Mouse (Mus musculus) small intestine, adult 10 weeks (tissue): Measurements from ENCODE around the gene Ddx50. TPM values are rescaled to one million over a fixed set of nuclear protein-coding genes. Genes with fewer than 3 reads are reported as not detected.

Experiments used
- polyA plus RNA-seq: library from polyadenylated mRNA; stranded (reverse); fragments of 350-450 nt; fragmentation: Illumina TruSeq; extraction: RNeasy Lipid Tissue Mini Kit (QIAGEN cat#74804); gene quantifications from one replicate; pipeline ENCODE4 v1.2.3, GENCODE M21; 2014; ENCODE audit warnings: low replicate concordance

The Ddx50 gene
- 182 TPM for polyA plus RNA-seq

DNA sequence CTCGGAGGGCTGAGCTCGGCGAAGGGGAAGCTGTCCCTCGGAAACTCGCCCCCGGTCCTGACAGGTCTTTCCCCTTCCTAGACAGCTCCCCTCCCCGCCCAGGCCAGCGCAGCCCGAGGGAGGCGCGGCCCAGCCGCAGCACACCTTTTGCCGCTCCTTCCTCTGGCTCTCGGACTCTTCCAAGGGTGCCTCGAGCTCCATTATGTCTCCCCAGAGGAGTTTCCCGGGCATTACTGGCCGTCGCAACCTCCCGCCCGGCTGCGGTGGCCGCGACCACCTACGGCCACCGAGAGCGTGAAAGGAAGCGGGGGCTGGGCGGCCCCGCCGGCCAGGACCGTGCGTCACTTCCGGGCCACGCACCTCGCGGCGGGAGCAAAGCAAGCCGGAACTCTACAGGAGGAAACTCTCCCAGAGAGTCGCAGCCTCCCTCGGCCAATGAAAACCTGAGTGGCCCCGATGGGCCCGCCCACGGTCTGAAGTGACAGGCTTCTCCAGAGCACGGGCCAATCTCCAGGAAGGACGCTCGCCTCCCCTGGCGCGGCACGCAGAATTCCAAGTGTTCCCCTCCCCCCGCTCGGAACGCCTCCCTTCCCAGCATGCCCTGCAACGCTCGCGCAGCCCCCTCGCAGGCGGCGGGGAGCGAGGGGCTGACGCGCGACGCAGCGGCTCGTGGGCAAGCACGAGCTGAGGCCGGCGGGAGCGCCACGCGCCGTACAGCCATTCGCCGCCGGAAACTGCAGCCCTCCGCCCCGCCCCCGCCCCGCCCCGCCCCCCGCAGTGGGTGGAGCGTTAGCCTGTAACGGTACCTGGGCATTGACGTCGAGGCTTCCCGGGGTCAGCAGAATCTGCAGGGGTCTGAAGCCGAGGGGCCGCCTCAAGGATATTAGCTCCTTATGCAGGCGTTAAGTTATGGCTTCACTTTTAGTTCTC is at the start of gene Ddx50:
Gene Ddx50, minus strand, starts transcription at position 338 of the 930 bp plus-strand sequence.

DNA sequence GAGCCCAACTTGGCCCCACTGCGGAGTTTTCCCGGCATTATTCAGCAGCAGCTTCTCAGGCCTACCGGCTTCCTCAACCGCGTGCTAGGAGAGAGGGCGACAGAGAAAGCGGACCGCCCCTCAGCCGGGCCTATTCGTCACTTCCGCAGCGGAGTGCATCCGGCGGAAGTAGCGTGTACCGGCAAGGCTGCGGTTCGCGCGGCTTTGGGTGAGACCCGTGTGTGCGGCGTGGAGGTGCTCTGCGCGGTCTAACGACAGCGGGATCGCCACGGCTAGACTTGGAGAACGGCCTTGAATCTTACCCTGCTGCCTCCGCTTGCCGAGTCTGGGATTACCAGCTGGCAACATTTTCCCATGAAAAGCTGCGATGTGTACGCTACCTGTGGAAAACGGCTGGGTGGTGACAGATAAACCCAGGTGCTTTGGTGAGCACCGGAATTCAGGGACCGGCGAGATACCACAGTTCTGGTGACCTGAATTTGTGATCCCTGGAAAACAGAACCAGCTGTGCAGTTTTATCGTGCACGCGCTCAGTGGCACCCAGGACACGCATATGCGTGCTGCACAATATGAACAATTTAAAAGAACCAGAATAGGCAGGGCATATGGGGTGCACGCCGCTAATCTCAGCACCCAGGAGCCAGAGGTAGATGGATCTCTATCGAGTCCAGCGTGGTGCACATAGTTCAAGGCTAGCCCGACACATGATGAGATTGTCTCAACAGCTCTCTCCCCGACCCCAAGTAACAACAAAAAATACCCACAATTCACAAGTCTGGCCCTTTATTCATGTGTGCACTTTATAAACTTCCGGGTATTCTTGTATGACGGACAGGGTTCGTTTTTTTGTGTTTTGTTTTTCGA is 48.6 kb downstream of the Ddx50 start, which contains the start of gene Ddx21:
Gene Ddx21, minus strand, starts transcription at position 105 of the 864 bp plus-strand sequence.

GRCm38 (mm10) chr10:62578338-62579100 is 72.5 kb downstream of the Ddx50 start, which contains the start of gene Kif1bp:
Gene Kif1bp (minus strand): TSS chr10:62578457.

Other genes with a start within 250 kb of the Ddx50 start
- gene Hkdc1, start 228.7 kb downstream of the Ddx50 start, polyA plus RNA-seq: 8.1 TPM
- gene 4930507D05Rik, start 201.7 kb downstream of the Ddx50 start, polyA plus RNA-seq: not detected
- 15.0 TPM for gene Supv3l1, start 201.5 kb downstream of the Ddx50 start, polyA plus RNA-seq
- gene Vps26a, start 164.4 kb downstream of the Ddx50 start, polyA plus RNA-seq: 176 TPM
- 194 TPM for gene Srgn, start 123.8 kb downstream of the Ddx50 start, polyA plus RNA-seq
- 14.0 TPM for gene Kif1bp, start 72.8 kb downstream of the Ddx50 start, polyA plus RNA-seq
- 39.3 TPM for gene Ddx21, start 48.9 kb downstream of the Ddx50 start, polyA plus RNA-seq
- 0.89 TPM for gene Stox1, start 74.9 kb upstream of the Ddx50 start, polyA plus RNA-seq
- gene Ccar1, start 141.1 kb upstream of the Ddx50 start, polyA plus RNA-seq: 192 TPM